Mouse (Mus musculus): ENCODE measurements around the gene Lcat. TPM values are rescaled to one million over a fixed set of nuclear protein-coding genes. Genes with fewer than 3 reads are reported as not detected.
A peak's percentile ranks its signal among the peaks of the same experiment; 100 is the strongest.

The Lcat gene
- polyA plus RNA-seq, 1 experiment from 2014 or later = 29.2 TPM

DNA sequence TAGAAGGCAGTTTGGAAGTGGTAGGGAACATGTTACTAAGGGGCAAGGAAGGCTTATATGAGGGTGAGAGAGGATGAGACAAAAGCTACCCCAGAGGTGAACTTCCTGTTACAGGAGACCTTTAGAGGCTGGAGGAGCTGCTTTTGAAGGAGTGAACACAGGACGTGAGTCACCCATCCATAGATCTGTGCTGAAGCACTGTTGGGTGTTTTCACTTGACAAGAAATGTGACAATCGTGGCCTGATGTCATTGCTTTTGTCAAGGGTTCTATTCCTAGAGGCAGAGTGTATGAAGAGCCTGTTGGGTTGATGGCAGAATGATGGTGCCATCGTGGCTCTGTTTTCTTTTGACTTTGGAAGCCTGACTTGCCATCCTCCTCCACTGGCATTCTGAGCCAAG is 23.8 kb downstream of the Lcat start:
- Histone ChIP-seq H3K4me3 (no peak overlapping the region), H3K9ac (no peak overlapping the region), H3K36me3 (peaks cover 25% of the 10 kb centered on the region), H3K27me3 (replicated peaks) (no peaks in the 10 kb centered on the region), H3K27ac (no peak overlapping the region), H3K4me1 (peaks cover 4% of the 10 kb centered on the region; the same call in 1 of the 2 replicates), H3K4me2 (no peak overlapping the region), H3K9me3 (replicated peaks) (no peaks in the 10 kb centered on the region)
- no peak for ATAC-seq
- 63% methylated on average over 3 of the region's 3 CpGs for WGBS (ENCODE audit: insufficient replicate concordance)

GRCm38 (mm10) chr8:105900941-105901616 is 42.1 kb downstream of the Lcat start:
- Histone ChIP-seq H3K4me3 (peak overlapping the region; percentile 93), H3K36me3 (peaks cover 3% of the 10 kb centered on the region; the same call in 1 of the 2 replicates), H3K27ac (peak overlapping the region; percentile 96), H3K9ac (peak overlapping the region; percentile 99), H3K9me3 (replicated peaks) (no peaks in the 10 kb centered on the region), H3K27me3 (replicated peaks) (no peaks in the 10 kb centered on the region), H3K4me2 (peak overlapping the region; percentile 75), H3K4me1 (peaks cover 19% of the 10 kb centered on the region)
- peak; percentile 64 for ATAC-seq
- WGBS (ENCODE audit: insufficient replicate concordance) = 13% methylated on average over 16 of the region's 16 CpGs

- peaks cover 3% of the 10 kb centered on the region; the same call in 1 of the 2 replicates for H3K36me3 ChIP-seq
- peak within 1 kb of the TSS; percentile 99 for H3K9ac ChIP-seq
- no peaks in the 10 kb centered on the region for H3K27me3 ChIP-seq (replicated peaks)
- under 1% methylated on average over 68 of the region's 68 CpGs for WGBS (ENCODE audit: insufficient replicate concordance)
- peak within 1 kb of the TSS; percentile 75 for H3K4me2 ChIP-seq
- peak within 1 kb of the TSS; percentile 93 for H3K4me3 ChIP-seq
- peaks cover 19% of the 10 kb centered on the region for H3K4me1 ChIP-seq
- H3K9me3 ChIP-seq (replicated peaks) = no peaks in the 10 kb centered on the region
- peak within 1 kb of the TSS; percentile 96 for H3K27ac ChIP-seq
- ATAC-seq = peak; percentile 89
Measured at GRCm38 (mm10) chr8:105900180-105900940, 42.8 kb downstream of the Lcat start, which contains the start of gene Pskh1. TSS of gene Pskh1 (plus strand) at chr8:105900441.

DNA sequence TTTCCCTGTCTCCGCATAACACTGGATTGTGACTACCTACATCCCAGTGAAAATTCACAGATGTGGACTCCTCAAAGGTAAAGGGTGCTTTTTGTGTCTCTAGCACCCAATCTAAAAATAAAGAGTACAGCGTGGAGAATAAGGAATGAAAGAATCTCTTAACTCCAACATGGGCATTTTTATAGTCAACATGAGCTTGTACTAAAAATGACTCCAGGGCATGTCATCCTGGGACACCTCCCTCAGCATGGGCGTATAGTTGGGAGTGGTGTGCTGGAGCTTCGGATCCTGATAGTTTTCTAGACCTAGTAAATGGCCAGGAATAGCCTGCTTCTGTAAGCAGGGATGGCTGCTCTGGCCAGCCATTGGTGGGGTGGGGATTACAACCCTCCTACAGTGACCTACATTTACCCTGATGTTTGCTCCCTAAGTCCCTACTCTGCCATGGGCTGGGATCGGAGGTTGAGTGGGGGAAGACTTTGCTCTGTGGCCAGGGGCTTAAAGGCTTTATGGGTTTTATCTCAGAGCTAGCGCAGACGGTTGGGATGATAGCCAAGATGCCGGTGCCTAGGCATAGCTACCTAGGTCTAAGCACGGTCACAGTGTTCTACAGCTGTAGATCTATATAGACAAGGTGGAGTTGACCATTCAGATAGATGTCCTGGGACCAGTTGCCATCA is 45.2 kb downstream of the Lcat start:
- Histone ChIP-seq H3K36me3 (peaks cover 17% of the 10 kb centered on the region), H3K4me2 (no peak overlapping the region), H3K9me3 (replicated peaks) (no peaks in the 10 kb centered on the region), H3K27ac (no peak overlapping the region), H3K27me3 (replicated peaks) (no peaks in the 10 kb centered on the region), H3K4me1 (peaks cover 25% of the 10 kb centered on the region), H3K9ac (no peak overlapping the region), H3K4me3 (no peak overlapping the region)
- no peak for ATAC-seq
- WGBS (ENCODE audit: insufficient replicate concordance) = 65% methylated on average over 9 of the region's 9 CpGs

DNA sequence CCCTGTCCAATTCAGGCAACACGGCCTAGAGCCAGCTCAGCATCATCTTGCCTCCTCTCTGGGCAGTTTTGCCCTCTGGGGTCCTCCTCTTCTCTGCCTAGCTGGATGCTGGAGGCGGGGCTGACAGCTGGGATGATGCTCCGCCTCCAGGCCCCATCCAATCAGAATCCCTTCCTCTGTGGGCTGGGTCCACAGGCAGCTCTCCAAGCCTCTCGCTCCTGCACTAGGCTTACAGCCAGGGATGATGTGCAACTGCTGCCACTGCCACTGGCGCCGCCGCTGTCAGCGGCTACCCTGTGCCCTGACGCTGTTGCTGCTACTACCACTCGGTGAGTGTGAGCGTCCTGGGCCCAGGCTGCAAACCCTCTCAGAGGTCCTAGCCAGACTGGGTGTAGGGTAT is 49.8 kb downstream of the Lcat start, which contains the start of gene Nrn1l:
Gene Nrn1l, plus strand, starts transcription at position 229 of the 400 bp plus-strand sequence.
- H3K4me2 ChIP-seq = no peak within 1 kb of the TSS
- H3K4me3 ChIP-seq = no peak within 1 kb of the TSS
- ATAC-seq = peak; percentile 65; the same call in 1 of the 2 replicates
- WGBS (ENCODE audit: insufficient replicate concordance) = 31% methylated on average over 11 of the region's 11 CpGs
- H3K27ac ChIP-seq = no peak within 1 kb of the TSS
- H3K36me3 ChIP-seq = peaks cover 63% of the 10 kb centered on the region
- H3K4me1 ChIP-seq = peaks cover 6% of the 10 kb centered on the region
- H3K27me3 ChIP-seq (replicated peaks) = no peaks in the 10 kb centered on the region
- no peak within 1 kb of the TSS for H3K9ac ChIP-seq
- H3K9me3 ChIP-seq (replicated peaks) = no peaks in the 10 kb centered on the region

DNA sequence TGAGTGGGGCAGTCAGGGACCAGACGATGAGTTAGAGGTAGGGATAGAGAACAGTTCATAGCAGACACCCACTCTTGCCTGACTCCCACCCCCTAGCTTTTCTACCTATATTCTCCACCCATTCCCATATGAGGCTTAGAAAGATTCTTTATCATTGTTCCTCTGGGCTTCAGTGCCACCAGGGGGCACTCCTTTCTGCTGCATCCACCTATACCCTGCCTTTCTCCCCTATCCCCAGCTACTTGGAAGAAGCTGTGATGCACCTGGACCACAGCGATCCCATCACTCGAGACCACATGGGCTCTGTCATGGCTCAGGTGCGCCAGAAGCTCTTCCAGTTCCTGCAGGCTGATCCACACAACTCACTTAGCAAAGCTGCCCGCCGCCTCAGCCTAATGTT is 50.8 kb downstream of the Lcat start:
- no peak for ATAC-seq
- no peak overlapping the region for H3K27ac ChIP-seq
- no peaks in the 10 kb centered on the region for H3K27me3 ChIP-seq (replicated peaks)
- no peak overlapping the region for H3K9ac ChIP-seq
- no peak overlapping the region for H3K4me3 ChIP-seq
- no peaks in the 10 kb centered on the region for H3K9me3 ChIP-seq (replicated peaks)
- WGBS (ENCODE audit: insufficient replicate concordance) = 79% methylated on average over 6 of the region's 6 CpGs
- peaks cover 72% of the 10 kb centered on the region for H3K36me3 ChIP-seq
- peaks cover 6% of the 10 kb centered on the region for H3K4me1 ChIP-seq
- H3K4me2 ChIP-seq = no peak overlapping the region

GRCm38 (mm10) chr8:105890870-105891269 is 52.3 kb downstream of the Lcat start:
- H3K4me3 ChIP-seq = no peak overlapping the region
- no peak overlapping the region for H3K27ac ChIP-seq
- H3K9ac ChIP-seq = no peak overlapping the region
- peaks cover 88% of the 10 kb centered on the region for H3K36me3 ChIP-seq
- no peaks in the 10 kb centered on the region for H3K27me3 ChIP-seq (replicated peaks)
- no peaks in the 10 kb centered on the region for H3K9me3 ChIP-seq (replicated peaks)
- H3K4me1 ChIP-seq = peaks cover 6% of the 10 kb centered on the region
- H3K4me2 ChIP-seq = no peak overlapping the region
- 86% methylated on average over 6 of the region's 6 CpGs for WGBS (ENCODE audit: insufficient replicate concordance)
- ATAC-seq = no peak

DNA sequence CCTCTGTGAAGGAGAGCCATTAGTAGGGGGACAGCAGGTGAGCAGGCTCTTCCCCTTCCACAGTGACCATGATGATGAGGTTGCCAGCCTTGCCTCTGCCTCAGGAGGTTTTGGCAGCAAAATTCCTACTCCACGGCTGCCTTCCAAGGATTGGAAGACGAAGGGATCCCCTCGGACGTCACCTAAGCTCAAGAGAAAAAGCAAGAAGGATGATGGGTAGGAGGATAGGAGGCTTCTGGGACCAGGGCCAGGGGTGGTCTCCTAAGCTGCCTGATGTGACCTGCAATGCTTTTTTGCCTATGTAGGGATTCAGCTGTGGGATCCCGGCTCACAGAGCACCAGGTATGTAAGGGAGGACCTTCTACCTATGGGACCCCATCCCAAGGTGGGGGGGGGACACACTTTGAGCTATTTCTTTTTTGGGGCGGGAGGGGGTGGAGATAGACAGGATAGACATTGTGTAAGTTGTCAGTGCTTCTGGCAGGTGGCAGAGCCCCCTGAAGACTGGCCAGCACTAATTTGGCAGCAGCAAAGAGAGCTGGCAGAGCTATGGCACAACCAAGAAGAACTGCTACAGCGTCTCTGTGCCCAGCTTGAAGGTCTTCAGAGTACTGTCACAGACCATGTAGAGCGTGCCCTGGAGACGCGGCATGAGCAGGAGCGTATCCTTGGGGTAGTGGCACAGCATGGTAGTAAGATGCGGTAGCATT is 53.3 kb downstream of the Lcat start:
- no peaks in the 10 kb centered on the region for H3K9me3 ChIP-seq (replicated peaks)
- no peak for ATAC-seq
- H3K9ac ChIP-seq = no peak overlapping the region
- H3K36me3 ChIP-seq = peaks cover 98% of the 10 kb centered on the region
- peaks cover 6% of the 10 kb centered on the region for H3K4me1 ChIP-seq
- no peak overlapping the region for H3K27ac ChIP-seq
- 84% methylated on average over 12 of the region's 12 CpGs for WGBS (ENCODE audit: insufficient replicate concordance)
- no peak overlapping the region for H3K4me2 ChIP-seq
- H3K4me3 ChIP-seq = no peak overlapping the region
- no peaks in the 10 kb centered on the region for H3K27me3 ChIP-seq (replicated peaks)

Small RNA genes lying within 50 kb of the gene (microRNA-seq; reads per million reads assigned to microRNA genes)
- gene Mir7074 = not detected

Other genes starting within 250 kb of the Lcat start
- 32.3 and 34.1 TPM in 2 replicates for gene Acd, start 242.3 kb downstream of the Lcat start, polyA plus RNA-seq (2016; fragmentation: Nextera tagmentation; extraction: Ambion mirVana)
- gene Pard6a, start 242.2 kb downstream of the Lcat start, polyA plus RNA-seq (2016; fragmentation: Nextera tagmentation; extraction: Ambion mirVana) = 9.2 and 10.8 TPM in 2 replicates
- gene 4933405L10Rik, start 235.7 kb downstream of the Lcat start, polyA plus RNA-seq (2016; fragmentation: Nextera tagmentation; extraction: Ambion mirVana) = 0.23 TPM in 1 of 2 replicates, not detected in the other
- 11.2 and 12.4 TPM in 2 replicates for gene Enkd1, start 235.2 kb downstream of the Lcat start, polyA plus RNA-seq (2016; fragmentation: Nextera tagmentation; extraction: Ambion mirVana)
- 4.5 and 5.1 TPM in 2 replicates for gene Gfod2, start 184.7 kb downstream of the Lcat start, polyA plus RNA-seq (2016; fragmentation: Nextera tagmentation; extraction: Ambion mirVana)
- gene Ranbp10, start 116.0 kb downstream of the Lcat start, polyA plus RNA-seq (2016; fragmentation: Nextera tagmentation; extraction: Ambion mirVana) = 37.7 and 37.8 TPM in 2 replicates
- 0.12 and 0.19 TPM in 2 replicates for gene Tsnaxip1, start 115.7 kb downstream of the Lcat start, polyA plus RNA-seq (2016; fragmentation: Nextera tagmentation; extraction: Ambion mirVana)
- 29.0 and 29.2 TPM in 2 replicates for gene Cenpt, start 90.1 kb downstream of the Lcat start, polyA plus RNA-seq (2016; fragmentation: Nextera tagmentation; extraction: Ambion mirVana)
- gene Thap11, start 88.2 kb downstream of the Lcat start, polyA plus RNA-seq (2016; fragmentation: Nextera tagmentation; extraction: Ambion mirVana) = 53.0 and 53.2 TPM in 2 replicates
- 180 and 183 TPM in 2 replicates for gene Nutf2, start 82.8 kb downstream of the Lcat start, polyA plus RNA-seq (2016; fragmentation: Nextera tagmentation; extraction: Ambion mirVana)
- 30.1 and 30.9 TPM in 2 replicates for gene Edc4, start 62.5 kb downstream of the Lcat start, polyA plus RNA-seq (2016; fragmentation: Nextera tagmentation; extraction: Ambion mirVana)
- 0.29 TPM in 1 of 2 replicates, not detected in the other for gene Nrn1l, start 49.8 kb downstream of the Lcat start, polyA plus RNA-seq (2016; fragmentation: Nextera tagmentation; extraction: Ambion mirVana)
- gene Pskh1, start 42.9 kb downstream of the Lcat start, polyA plus RNA-seq (2016; fragmentation: Nextera tagmentation; extraction: Ambion mirVana) = 13.1 and 14.3 TPM in 2 replicates
- 0.94 and 1.0 TPM in 2 replicates for gene Ctrl, start 9.5 kb downstream of the Lcat start, polyA plus RNA-seq (2016; fragmentation: Nextera tagmentation; extraction: Ambion mirVana)
- gene Psmb10, start 4.9 kb downstream of the Lcat start, polyA plus RNA-seq (2016; fragmentation: Nextera tagmentation; extraction: Ambion mirVana) = 77.2 and 84.6 TPM in 2 replicates
- 18.2 and 18.6 TPM in 2 replicates for gene Slc12a4, start 22.7 kb upstream of the Lcat start, polyA plus RNA-seq (2016; fragmentation: Nextera tagmentation; extraction: Ambion mirVana)
- not detected in 2 replicates for gene Dpep3, start 36.0 kb upstream of the Lcat start, polyA plus RNA-seq (2016; fragmentation: Nextera tagmentation; extraction: Ambion mirVana)
- 16.0 and 16.5 TPM in 2 replicates for gene Dus2, start 48.0 kb upstream of the Lcat start, polyA plus RNA-seq (2016; fragmentation: Nextera tagmentation; extraction: Ambion mirVana)
- not detected in 2 replicates for gene Dpep2nb, start 62.6 kb upstream of the Lcat start, polyA plus RNA-seq (2016; fragmentation: Nextera tagmentation; extraction: Ambion mirVana)
- 14.7 TPM in 2 replicates for gene Ddx28, start 68.5 kb upstream of the Lcat start, polyA plus RNA-seq (2016; fragmentation: Nextera tagmentation; extraction: Ambion mirVana)
- gene Nfatc3, start 115.5 kb upstream of the Lcat start, polyA plus RNA-seq (2016; fragmentation: Nextera tagmentation; extraction: Ambion mirVana) = 5.0 and 5.8 TPM in 2 replicates
- 6.6 and 7.9 TPM in 2 replicates for gene Esrp2, start 193.6 kb upstream of the Lcat start, polyA plus RNA-seq (2016; fragmentation: Nextera tagmentation; extraction: Ambion mirVana)
- 9.8 TPM in 2 replicates for gene Pla2g15, start 207.0 kb upstream of the Lcat start, polyA plus RNA-seq (2016; fragmentation: Nextera tagmentation; extraction: Ambion mirVana)
- 17.4 and 22.2 TPM in 2 replicates for gene Slc7a6, start 225.5 kb upstream of the Lcat start, polyA plus RNA-seq (2016; fragmentation: Nextera tagmentation; extraction: Ambion mirVana)